12 mouse cellular contexts compared by ENCODE assay signal in the genomic region with DNA sequence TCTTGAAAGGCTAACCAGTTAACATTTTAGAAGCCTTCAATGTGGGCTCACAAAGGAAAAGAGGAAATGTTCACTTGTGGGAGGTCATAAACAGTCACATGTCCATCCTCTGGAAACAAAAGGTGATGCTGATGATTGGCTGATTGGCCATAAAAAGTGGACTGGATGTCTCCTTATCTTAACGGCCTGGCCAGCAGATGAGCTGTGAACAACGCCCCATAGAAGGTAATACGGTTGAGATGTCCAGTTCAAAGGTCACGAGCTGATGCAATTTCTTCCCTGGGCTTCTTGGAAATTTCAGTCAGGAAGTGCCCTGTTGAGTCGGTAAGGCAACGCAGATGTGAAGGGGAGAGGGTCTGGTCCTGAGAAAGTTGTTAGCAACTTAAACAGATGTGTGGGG. TPM values are rescaled to one million over a fixed set of nuclear protein-coding genes. Genes with fewer than 3 reads are reported as not detected.
DNase-seq lines count a peak whose midpoint lies in the region; ATAC-seq and TF ChIP-seq lines count a peak whose summit lies in the region.
"Had no signal": no experiment of that assay in that cellular context is flagged by ENCODE, and none has a peak within 500 bp of the region (broad histone marks: within the 10 kb centered on the region; RNA-seq: fewer than 3 reads in every experiment).

No protein-coding gene starts in this region.

- H3K9me3 ChIP-seq in kidney, embryonic 15.5 days (replicated peaks), result no peaks in the 10 kb centered on the region
- H3K9me3 ChIP-seq in intestine, embryonic 15.5 days, result no peaks in the 10 kb centered on the region
- H3K9me3 ChIP-seq: limb, embryonic 13.5 days; neural tube, embryonic 12.5 days had no signal

- no peak overlapping the region for H3K9ac ChIP-seq in kidney, embryonic 15.5 days
- no peak overlapping the region for H3K9ac ChIP-seq in intestine, embryonic 15.5 days
- H3K9ac ChIP-seq: limb, embryonic 13.5 days; neural tube, embryonic 12.5 days had no signal

- peaks cover 16% of the 10 kb centered on the region; the same call in 1 of the 2 replicates for H3K4me1 ChIP-seq in kidney, adult 2 months (ENCODE audit: control insufficient read depth, insufficient read depth, low read length)
- H3K4me1 ChIP-seq in kidney, embryonic 15.5 days, result peaks cover 12% of the 10 kb centered on the region
- H3K4me1 ChIP-seq in intestine, embryonic 15.5 days (replicated peaks), result 0 out of 2 replicates have a peak, but pooled peaks cover 10% of the 10 kb centered on the region
- H3K4me1 ChIP-seq: neural tube, embryonic 12.5 days had no signal

- H3K4me2 ChIP-seq in kidney, embryonic 15.5 days, result no peak overlapping the region
- H3K4me2 ChIP-seq in intestine, embryonic 15.5 days (replicated peaks), result 0 out of 2 replicates have a peak overlapping the region, but pooled peaks have one; percentile 3
- H3K4me2 ChIP-seq: limb, embryonic 13.5 days; neural tube, embryonic 12.5 days had no signal

- ATAC-seq in kidney, embryonic 15.5 days (replicated peaks; ENCODE audit: low FRiP score), result no peak
- ATAC-seq in intestine, embryonic 15.5 days, result peak; percentile 49
- peak; percentile 59 for ATAC-seq in megakaryocyte, adult 5-6 weeks (ENCODE audit: poor library complexity, severe bottlenecking)

- peak overlapping the region; percentile 43 for H3K27ac ChIP-seq in kidney, adult 2 months (ENCODE audit: insufficient read depth, low read depth, low read length)
- H3K27ac ChIP-seq in kidney, embryonic 15.5 days, result no peak overlapping the region
- no peak overlapping the region for H3K27ac ChIP-seq in intestine, embryonic 15.5 days
- H3K27ac ChIP-seq: limb, embryonic 13.5 days; neural tube, embryonic 12.5 days had no signal

- H3K27me3 ChIP-seq in kidney, adult 2 months (replicated peaks; ENCODE audit: control insufficient read depth, insufficient read depth, low read length), result no peaks in the 10 kb centered on the region
- no peaks in the 10 kb centered on the region for H3K27me3 ChIP-seq in kidney, embryonic 15.5 days
- H3K27me3 ChIP-seq in intestine, embryonic 15.5 days (replicated peaks), result no peaks in the 10 kb centered on the region
- H3K27me3 ChIP-seq: limb, embryonic 13.5 days; neural tube, embryonic 12.5 days had no signal

- no peaks in the 10 kb centered on the region for H3K36me3 ChIP-seq in kidney, adult 2 months (ENCODE audit: control insufficient read depth, insufficient read depth, low read length)
- no peaks in the 10 kb centered on the region for H3K36me3 ChIP-seq in kidney, embryonic 15.5 days
- H3K36me3 ChIP-seq in intestine, embryonic 15.5 days, result no peaks in the 10 kb centered on the region
- H3K36me3 ChIP-seq: limb, embryonic 13.5 days; neural tube, embryonic 12.5 days had no signal

- no peak for TF ChIP-seq POLR2A in kidney, adult 2 months (IDR thresholded peaks at IDR 0.05; ENCODE audit: low read depth, low read length)

- no peak for TF ChIP-seq CTCF in kidney, adult 2 months (conservative IDR thresholded peaks at IDR 0.05; ENCODE audit: insufficient read depth, insufficient read length, low read depth, low read length)

- peak; percentile 87 for DNase-seq in kidney, adult 2 months
- peak; percentile 33 for DNase-seq in R1 (ENCODE audit: low read depth, low spot score)
- DNase-seq in spleen, postnatal 36 days (ENCODE audit: low spot score in 2 of 2), result no peak
- DNase-seq in layer of hippocampus, adult 11-12 months (ENCODE audit: low spot score), result no peak
- DNase-seq in gastrocnemius, postnatal 25 days, result no peak
- DNase-seq: right cerebral cortex, postnatal 25 days; thymus, adult 2 months had no signal

- 43% methylated on average over 6 of the region's 6 CpGs for WGBS in kidney, adult 2 months
- 8% methylated on average over 6 of the region's 6 CpGs for WGBS in kidney, embryonic 15.5 days
- WGBS in intestine, embryonic 15.5 days, result 14% methylated on average over 6 of the region's 6 CpGs

- H3K4me3 ChIP-seq in kidney, adult 2 months (ENCODE audit: insufficient read depth, low read depth, low read length), result no peak overlapping the region
- H3K4me3 ChIP-seq in kidney, embryonic 15.5 days (replicated peaks), result no peak overlapping the region
- H3K4me3 ChIP-seq in intestine, embryonic 15.5 days (replicated peaks), result no peak overlapping the region
- H3K4me3 ChIP-seq: limb, embryonic 13.5 days; neural tube, embryonic 12.5 days had no signal

RNA-seq across cellular contexts. Expression of gene Bmp2k, which starts 28.9 kb away (rescaled TPM):
- 11.5 and 12.5 TPM in 2 replicates for polyA plus RNA-seq in kidney, adult 2 months (2012; rRNA removed)
- polyA plus RNA-seq in kidney, embryonic 15.5 days (2015; fragmentation: Nextera tagmentation; extraction: Ambion mirVana), result 10.1 and 10.2 TPM in 2 replicates
- polyA plus RNA-seq in intestine, embryonic 15.5 days (2015; fragmentation: Nextera tagmentation; extraction: Ambion mirVana), result 19.2 and 20.3 TPM in 2 replicates
- total RNA-seq in megakaryocyte, adult 5-6 weeks (2015), result 67.8 and 74.8 TPM in 2 replicates
- 33.7 and 43.9 TPM in 2 replicates for total RNA-seq in megakaryocyte, adult 5-6 weeks (2017)
- total RNA-seq in gastrocnemius, postnatal 25 days (2021), result 1 to 10 TPM; 8.0 to 9.1 TPM

Comparison
In these comparisons a context has a peak if more than half of its experiments do, and no peak if none do; other contexts are left out.
1. DNase-seq: peak in kidney, adult 2 months (single experiment) and R1 (single experiment); none in spleen, postnatal 36 days (0 of 2), layer of hippocampus, adult 11-12 months (single experiment) and gastrocnemius, postnatal 25 days (single experiment).